Mouse (Mus musculus) lung, embryonic 14.5 days (tissue): ENCODE results near the gene Gtsf1. TPM values are rescaled to one million over a fixed set of nuclear protein-coding genes. Genes with fewer than 3 reads are reported as not detected.

Experiments
- ATAC-seq: fragments of 200-750 bp; cut with Nextera tagmentation; 2 replicates; pipeline ENCODE4 v1.8.0; 2017; ENCODE audit warnings: mild to moderate bottlenecking, moderate TSS enrichment, moderate library complexity; ENCODE audit not compliant: insufficient read depth
- DNase-seq: peaks from one replicate; pipeline ENCODE4 v3.0.0-alpha.2; 2015
- H3K27ac ChIP-seq: fragments of 300-500 bp; sonication (generic); 2 replicates; pipeline ENCODE4 v1.5.1; 2014; ENCODE audit warnings: low read depth, mild to moderate bottlenecking, moderate library complexity
- H3K27me3 ChIP-seq: fragments of 300-500 bp; sonication (generic); 2 replicates; pipeline ENCODE4 v1.6.1; 2014; ENCODE audit warnings: low read length, control low read depth; ENCODE audit not compliant: insufficient read depth
- H3K36me3 ChIP-seq: fragments of 300-500 bp; sonication (generic); 2 replicates; pipeline ENCODE4 v1.6.1; 2014; ENCODE audit warnings: control low read depth; ENCODE audit not compliant: insufficient read depth
- H3K4me1 ChIP-seq: fragments of 300-500 bp; sonication (generic); 2 replicates; pipeline ENCODE4 v1.6.1; 2014; ENCODE audit warnings: antibody characterized with exemption, control low read depth; ENCODE audit not compliant: insufficient read depth
- H3K4me2 ChIP-seq: fragments of 300-500 bp; sonication (generic); 2 replicates; pipeline ENCODE4 v1.6.1; 2014; ENCODE audit warnings: mild to moderate bottlenecking
- H3K4me3 ChIP-seq: fragments of 300-500 bp; sonication (generic); 2 replicates; pipeline ENCODE4 v1.5.1; 2014; ENCODE audit warnings: low read depth, low read length
- H3K9ac ChIP-seq: fragments of 300-500 bp; sonication (generic); 2 replicates; pipeline ENCODE4 v1.6.1; 2014
- H3K9me3 ChIP-seq: fragments of 300-500 bp; sonication (generic); 2 replicates; pipeline ENCODE4 v1.6.1; 2016; ENCODE audit warnings: low read depth, low read length, control low read depth
- CTCF ChIP-seq: IDR thresholded peaks from 2 replicates; pipeline ENCODE4 v1.5.1; 2016; ENCODE audit warnings: antibody characterized with exemption, low read depth
- WGBS: fragments of 180-500 bp; shearing (Covaris S2); extraction: QIAGEN DNeasy Blood & Tissue Kit; methylation state at CpG from one replicate; pipeline ENCODE4 v1.1.7; 2014; 5-methylcytosine and 5-hydroxymethylcytosine counted together
- polyA plus RNA-seq: library from polyadenylated mRNA; unstranded; fragments of >200 nt; fragmentation: Nextera tagmentation; extraction: Ambion mirVana; gene quantifications from 2 replicates; pipeline ENCODE4 v1.2.1, GENCODE M21; 2014

The Gtsf1 gene
- polyA plus RNA-seq: not detected in 2 replicates

GRCm38 (mm10) chr15:103430241-103430640 is at the start of gene Gtsf1:
Gene Gtsf1 (minus strand): TSS chr15:103430470.
- Histone ChIP-seq H3K36me3 (no peaks in the 10 kb centered on the region), H3K4me1 (no peaks in the 10 kb centered on the region), H3K27ac (no peak within 1 kb of the TSS), H3K4me3 (no peak within 1 kb of the TSS), H3K9ac (no peak within 1 kb of the TSS), H3K4me2 (no peak within 1 kb of the TSS), H3K9me3 (no peaks in the 10 kb centered on the region), H3K27me3 (no peaks in the 10 kb centered on the region)
- no peak for TF ChIP-seq CTCF
- 94% methylated on average over 16 of the region's 16 CpGs for WGBS
- DNase-seq (no peak), ATAC-seq (no peak)

GRCm38 (mm10) chr15:103479080-103479606 is 48.9 kb upstream of the Gtsf1 start:
- ATAC-seq: no peak
- Histone ChIP-seq H3K4me2 (no peak overlapping the region), H3K36me3 (no peaks in the 10 kb centered on the region), H3K4me1 (no peaks in the 10 kb centered on the region), H3K27ac (no peak overlapping the region), H3K4me3 (no peak overlapping the region), H3K9ac (no peak overlapping the region), H3K27me3 (no peaks in the 10 kb centered on the region), H3K9me3 (no peaks in the 10 kb centered on the region)
- no peak for DNase-seq
- TF ChIP-seq CTCF: no peak
- WGBS: 49% methylated on average over 1 of the region's 1 CpGs

- Histone ChIP-seq H3K27me3 (no peaks in the 10 kb centered on the region), H3K9me3 (no peaks in the 10 kb centered on the region), H3K9ac (no peak overlapping the region), H3K4me3 (no peak overlapping the region), H3K4me2 (no peak overlapping the region), H3K36me3 (no peaks in the 10 kb centered on the region), H3K27ac (no peak overlapping the region), H3K4me1 (no peaks in the 10 kb centered on the region)
- DNase-seq (no peak), ATAC-seq (no peak)
- 80% methylated on average over 5 of the region's 5 CpGs for WGBS
- TF ChIP-seq CTCF: no peak
These were observed 43.5 kb upstream of the Gtsf1 start for GRCm38 (mm10) chr15:103473769-103474168.

GRCm38 (mm10) chr15:103473182-103473581 is 42.9 kb upstream of the Gtsf1 start:
- DNase-seq (no peak), ATAC-seq (no peak)
- Histone ChIP-seq H3K9ac (no peak overlapping the region), H3K9me3 (no peaks in the 10 kb centered on the region), H3K4me1 (no peaks in the 10 kb centered on the region), H3K4me2 (no peak overlapping the region), H3K27ac (no peak overlapping the region), H3K27me3 (no peaks in the 10 kb centered on the region), H3K4me3 (no peak overlapping the region), H3K36me3 (no peaks in the 10 kb centered on the region)
- no peak for TF ChIP-seq CTCF
- WGBS: 72% methylated on average over 7 of the region's 7 CpGs

GRCm38 (mm10) chr15:103472265-103472664 is 42.0 kb upstream of the Gtsf1 start:
- H3K27ac ChIP-seq: no peak overlapping the region
- no peaks in the 10 kb centered on the region for H3K36me3 ChIP-seq
- no peak for TF ChIP-seq CTCF
- H3K9ac ChIP-seq: no peak overlapping the region
- H3K9me3 ChIP-seq: no peaks in the 10 kb centered on the region
- H3K4me1 ChIP-seq: no peaks in the 10 kb centered on the region
- DNase-seq (no peak), ATAC-seq (no peak)
- H3K27me3 ChIP-seq: no peaks in the 10 kb centered on the region
- H3K4me2 ChIP-seq: no peak overlapping the region
- 63% methylated on average over 3 of the region's 3 CpGs for WGBS
- H3K4me3 ChIP-seq: no peak overlapping the region

GRCm38 (mm10) chr15:103471488-103472194 is 41.4 kb upstream of the Gtsf1 start:
- H3K36me3 ChIP-seq: no peaks in the 10 kb centered on the region
- no peaks in the 10 kb centered on the region for H3K4me1 ChIP-seq
- no peak for TF ChIP-seq CTCF
- 58% methylated on average over 7 of the region's 7 CpGs for WGBS
- no peak overlapping the region for H3K9ac ChIP-seq
- no peak overlapping the region for H3K27ac ChIP-seq
- H3K4me2 ChIP-seq: no peak overlapping the region
- DNase-seq (no peak), ATAC-seq (no peak)
- no peak overlapping the region for H3K4me3 ChIP-seq
- H3K9me3 ChIP-seq: no peaks in the 10 kb centered on the region
- H3K27me3 ChIP-seq: no peaks in the 10 kb centered on the region

GRCm38 (mm10) chr15:103462539-103463261 is 32.4 kb upstream of the Gtsf1 start:
- Histone ChIP-seq H3K36me3 (no peaks in the 10 kb centered on the region), H3K4me2 (no peak overlapping the region), H3K9ac (no peak overlapping the region), H3K27me3 (no peaks in the 10 kb centered on the region), H3K4me1 (no peaks in the 10 kb centered on the region), H3K4me3 (no peak overlapping the region), H3K27ac (no peak overlapping the region), H3K9me3 (no peaks in the 10 kb centered on the region)
- TF ChIP-seq CTCF: no peak
- ATAC-seq: no peak
- 44% methylated on average over 7 of the region's 7 CpGs for WGBS
- peak; percentile 6 for DNase-seq
